Mouse (Mus musculus) layer of hippocampus, adult 9-11 months (tissue): ENCODE measurements around the gene Tmem178b.

ENCODE experiments used
- DNase-seq: peaks from one replicate; pipeline ENCODE4 v3.0.0; 2022

Gene Tmem178b

GRCm38 (mm10) chr6:40101785-40102184, 228.7 kb downstream of the Tmem178b start:
- DNase-seq: no peak

- DNase-seq: peak; percentile 30
Observed at GRCm38 (mm10) chr6:40102863-40103262, 229.8 kb downstream of the Tmem178b start.

GRCm38 (mm10) chr6:40110029-40110428, 237.0 kb downstream of the Tmem178b start:
- DNase-seq: no peak

- DNase-seq: no peak
Observed at GRCm38 (mm10) chr6:40110729-40111128, 237.7 kb downstream of the Tmem178b start.

GRCm38 (mm10) chr6:40112488-40112887, 239.4 kb downstream of the Tmem178b start:
- peak; percentile 76 for DNase-seq

- no peak for DNase-seq
Observed at GRCm38 (mm10) chr6:40116225-40116624, 243.2 kb downstream of the Tmem178b start.

GRCm38 (mm10) chr6:40120176-40120575, 247.1 kb downstream of the Tmem178b start:
- no peak for DNase-seq

GRCm38 (mm10) chr6:40121494-40121893, 248.4 kb downstream of the Tmem178b start:
- DNase-seq: no peak

GRCm38 (mm10) chr6:40123070-40123690, 250.1 kb downstream of the Tmem178b start:
- no peak for DNase-seq

GRCm38 (mm10) chr6:40123960-40124359, 250.9 kb downstream of the Tmem178b start:
- DNase-seq: no peak

- peak; percentile 64 for DNase-seq
Observed at GRCm38 (mm10) chr6:40128716-40129115, 255.6 kb downstream of the Tmem178b start.

- no peak for DNase-seq
Observed at GRCm38 (mm10) chr6:40131936-40132335, 258.9 kb downstream of the Tmem178b start.

GRCm38 (mm10) chr6:40133436-40133835, 260.4 kb downstream of the Tmem178b start:
- no peak for DNase-seq

GRCm38 (mm10) chr6:40135716-40136115, 262.6 kb downstream of the Tmem178b start:
- no peak for DNase-seq

GRCm38 (mm10) chr6:40137346-40137745, 264.3 kb downstream of the Tmem178b start:
- DNase-seq: no peak

- DNase-seq: no peak
Observed at GRCm38 (mm10) chr6:40137831-40138520, 264.9 kb downstream of the Tmem178b start.

- DNase-seq: no peak
Observed at GRCm38 (mm10) chr6:40142582-40142981, 269.5 kb downstream of the Tmem178b start.

- no peak for DNase-seq
Observed at GRCm38 (mm10) chr6:40144371-40144770, 271.3 kb downstream of the Tmem178b start.

- DNase-seq: no peak
Observed at GRCm38 (mm10) chr6:40145601-40146000, 272.5 kb downstream of the Tmem178b start.

- no peak for DNase-seq
Observed at GRCm38 (mm10) chr6:40152241-40152640, 279.2 kb downstream of the Tmem178b start.

GRCm38 (mm10) chr6:40161381-40161780, 288.3 kb downstream of the Tmem178b start:
- DNase-seq: peak; percentile 29

- no peak for DNase-seq
Observed at GRCm38 (mm10) chr6:40173559-40173958, 300.5 kb downstream of the Tmem178b start.

- peak; percentile 28 for DNase-seq
Observed at GRCm38 (mm10) chr6:40177870-40178269, 304.8 kb downstream of the Tmem178b start.

- DNase-seq: no peak
Observed at GRCm38 (mm10) chr6:40180551-40180950, 307.5 kb downstream of the Tmem178b start.

- no peak for DNase-seq
Observed at GRCm38 (mm10) chr6:40200661-40201060, 327.6 kb downstream of the Tmem178b start.
